Mouse (Mus musculus) stomach, embryonic 16.5 days (tissue): Measurements from ENCODE around the gene Fbxl2. TPM values are rescaled to one million over a fixed set of nuclear protein-coding genes. Genes with fewer than 3 reads are reported as not detected.

Experiments
- ATAC-seq: fragments of 200-750 bp; cut with Nextera tagmentation; 2 replicates; pipeline ENCODE4 v1.8.0; 2017; ENCODE audit warnings: moderate number of reproducible peaks, moderate TSS enrichment; ENCODE audit not compliant: insufficient read depth, low FRiP score
- H3K27ac ChIP-seq: fragments of 300-500 bp; sonication (generic); 2 replicates; pipeline ENCODE4 v1.5.1; 2014; ENCODE audit warnings: low read length
- H3K27me3 ChIP-seq: fragments of 300-500 bp; sonication (generic); 2 replicates; pipeline ENCODE4 v1.6.1; 2014; ENCODE audit warnings: low read length, control low read depth, mixed read lengths; ENCODE audit not compliant: control insufficient read depth, insufficient read depth
- H3K36me3 ChIP-seq: fragments of 300-500 bp; sonication (generic); 2 replicates; pipeline ENCODE4 v1.6.1; 2014; ENCODE audit warnings: low read length; ENCODE audit not compliant: control insufficient read depth, insufficient read depth
- H3K4me1 ChIP-seq: fragments of 300-500 bp; sonication (generic); 2 replicates; pipeline ENCODE4 v1.6.1; 2014; ENCODE audit warnings: low read length, control low read depth, mixed read lengths; ENCODE audit not compliant: control insufficient read depth, insufficient read depth
- H3K4me2 ChIP-seq: fragments of 300-500 bp; sonication (generic); 2 replicates; pipeline ENCODE4 v1.6.1; 2014; ENCODE audit warnings: low read depth, low read length, mixed read lengths
- H3K4me3 ChIP-seq: fragments of 300-500 bp; sonication (generic); replicated peaks from 2 replicates; pipeline ENCODE4 v1.5.1; 2014; ENCODE audit warnings: mild to moderate bottlenecking, low read length
- H3K9ac ChIP-seq: fragments of 300-500 bp; sonication (generic); 2 replicates; pipeline ENCODE4 v1.6.1; 2014; ENCODE audit warnings: low read length
- H3K9me3 ChIP-seq: fragments of 300-500 bp; sonication (generic); replicated peaks from 2 replicates; pipeline ENCODE4 v1.6.1; 2016; ENCODE audit warnings: low read length, control low read depth; ENCODE audit not compliant: control insufficient read depth
- WGBS: fragments of 180-500 bp; shearing (Covaris S2); extraction: QIAGEN DNeasy Blood & Tissue Kit; methylation state at CpG from one replicate; pipeline ENCODE4 v1.1.7; 2014; 5-methylcytosine and 5-hydroxymethylcytosine counted together
- polyA plus RNA-seq: library from polyadenylated mRNA; unstranded; fragments of >200 nt; fragmentation: Nextera tagmentation; extraction: Ambion mirVana; gene quantifications from 2 replicates; pipeline ENCODE4 v1.2.1, GENCODE M21; 2015

Gene Fbxl2
- polyA plus RNA-seq, 1 experiment from 2014 or later, result 2.2 TPM

GRCm38 (mm10) chr9:113981099-113981880 lies 64.7 kb downstream of the Fbxl2 start:
- 68% methylated on average over 16 of the region's 16 CpGs for WGBS
- ATAC-seq, result no peak
- no peaks in the 10 kb centered on the region for H3K27me3 ChIP-seq
- H3K36me3 ChIP-seq, result peaks cover 6% of the 10 kb centered on the region; the same call in 1 of the 2 replicates
- H3K4me2 ChIP-seq, result no peak overlapping the region
- no peak overlapping the region for H3K27ac ChIP-seq
- H3K4me1 ChIP-seq, result no peaks in the 10 kb centered on the region
- no peak overlapping the region for H3K4me3 ChIP-seq
- no peak overlapping the region for H3K9ac ChIP-seq
- no peaks in the 10 kb centered on the region for H3K9me3 ChIP-seq

GRCm38 (mm10) chr9:113979356-113979755 lies 66.6 kb downstream of the Fbxl2 start:
- no peak overlapping the region for H3K4me3 ChIP-seq
- H3K27me3 ChIP-seq, result no peaks in the 10 kb centered on the region
- no peaks in the 10 kb centered on the region for H3K9me3 ChIP-seq
- WGBS, result 91% methylated on average over 13 of the region's 13 CpGs
- no peak overlapping the region for H3K27ac ChIP-seq
- peaks cover 12% of the 10 kb centered on the region; the same call in 1 of the 2 replicates for H3K36me3 ChIP-seq
- H3K9ac ChIP-seq, result no peak overlapping the region
- H3K4me2 ChIP-seq, result no peak overlapping the region
- no peak for ATAC-seq
- H3K4me1 ChIP-seq, result no peaks in the 10 kb centered on the region

- Histone ChIP-seq H3K27me3 (no peaks in the 10 kb centered on the region), H3K4me1 (no peaks in the 10 kb centered on the region), H3K4me3 (no peak overlapping the region), H3K27ac (no peak overlapping the region), H3K9ac (no peak overlapping the region), H3K9me3 (no peaks in the 10 kb centered on the region), H3K36me3 (peaks cover 12% of the 10 kb centered on the region; the same call in 1 of the 2 replicates), H3K4me2 (no peak overlapping the region)
- 73% methylated on average over 7 of the region's 7 CpGs for WGBS
- no peak for ATAC-seq
These were observed 67.3 kb downstream of the Fbxl2 start for GRCm38 (mm10) chr9:113978656-113979055.

- Histone ChIP-seq H3K27me3 (no peaks in the 10 kb centered on the region), H3K36me3 (peaks cover 14% of the 10 kb centered on the region), H3K9me3 (no peaks in the 10 kb centered on the region), H3K9ac (no peak overlapping the region), H3K4me3 (no peak overlapping the region), H3K4me1 (no peaks in the 10 kb centered on the region), H3K27ac (no peak overlapping the region), H3K4me2 (no peak overlapping the region)
- WGBS, result 84% methylated on average over 11 of the region's 11 CpGs
- no peak for ATAC-seq
These were observed 68.7 kb downstream of the Fbxl2 start for GRCm38 (mm10) chr9:113977225-113977840.

DNA sequence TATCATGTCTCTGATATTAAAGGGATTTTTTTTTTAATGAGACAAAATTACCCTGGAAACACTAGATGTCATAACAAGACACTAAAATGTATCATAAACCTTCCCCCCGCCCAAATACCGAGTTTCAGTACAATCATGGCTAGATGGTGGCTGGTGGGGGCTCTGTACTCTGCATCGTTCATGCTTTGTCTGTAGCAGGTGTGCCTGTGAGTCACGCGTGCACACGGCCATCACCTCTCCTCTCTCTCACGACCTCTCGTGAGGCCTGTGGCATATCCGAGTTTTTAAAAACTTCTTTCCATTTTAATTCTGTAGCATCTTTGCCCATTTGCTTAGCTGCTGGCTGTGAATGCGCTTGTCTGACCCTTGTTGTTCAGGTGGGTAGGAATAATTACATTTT lies 69.7 kb downstream of the Fbxl2 start:
- Histone ChIP-seq H3K9me3 (no peaks in the 10 kb centered on the region), H3K4me2 (no peak overlapping the region), H3K27me3 (no peaks in the 10 kb centered on the region), H3K9ac (no peak overlapping the region), H3K36me3 (peaks cover 14% of the 10 kb centered on the region), H3K4me3 (no peak overlapping the region), H3K27ac (no peak overlapping the region), H3K4me1 (no peaks in the 10 kb centered on the region)
- 90% methylated on average over 10 of the region's 10 CpGs for WGBS
- no peak for ATAC-seq

- Histone ChIP-seq H3K27me3 (no peaks in the 10 kb centered on the region), H3K9me3 (no peaks in the 10 kb centered on the region), H3K9ac (no peak overlapping the region), H3K4me2 (no peak overlapping the region), H3K36me3 (peaks cover 15% of the 10 kb centered on the region), H3K4me1 (no peaks in the 10 kb centered on the region), H3K27ac (no peak overlapping the region), H3K4me3 (no peak overlapping the region)
- no peak for ATAC-seq
- WGBS, result 86% methylated on average over 7 of the region's 7 CpGs
These were observed 70.5 kb downstream of the Fbxl2 start for GRCm38 (mm10) chr9:113975442-113975841.

DNA sequence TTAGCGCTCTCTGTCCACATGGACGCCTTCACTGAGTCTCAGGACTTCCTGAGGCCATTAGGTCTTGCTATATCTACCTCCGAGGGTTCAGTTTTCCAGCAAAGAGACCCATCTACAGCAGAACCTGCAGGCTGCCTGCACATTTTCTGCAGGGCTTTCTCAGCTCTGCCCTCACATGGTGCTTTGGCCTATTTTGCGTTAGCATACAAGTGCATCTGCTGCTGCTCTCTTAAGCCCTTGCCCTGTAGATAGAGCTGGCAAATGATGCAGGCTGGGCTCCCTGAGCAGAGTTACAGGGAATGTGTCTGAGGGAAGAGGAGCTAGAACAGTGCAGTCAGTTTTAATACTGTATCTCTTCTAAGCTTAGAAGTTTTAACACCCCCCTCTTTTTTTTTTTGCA lies 71.0 kb downstream of the Fbxl2 start:
- H3K27me3 ChIP-seq, result no peaks in the 10 kb centered on the region
- H3K4me2 ChIP-seq, result no peak overlapping the region
- no peak for ATAC-seq
- H3K9me3 ChIP-seq, result no peaks in the 10 kb centered on the region
- no peak overlapping the region for H3K4me3 ChIP-seq
- no peak overlapping the region for H3K9ac ChIP-seq
- WGBS, result 88% methylated on average over 4 of the region's 4 CpGs
- H3K4me1 ChIP-seq, result no peaks in the 10 kb centered on the region
- peaks cover 20% of the 10 kb centered on the region for H3K36me3 ChIP-seq
- H3K27ac ChIP-seq, result no peak overlapping the region

DNA sequence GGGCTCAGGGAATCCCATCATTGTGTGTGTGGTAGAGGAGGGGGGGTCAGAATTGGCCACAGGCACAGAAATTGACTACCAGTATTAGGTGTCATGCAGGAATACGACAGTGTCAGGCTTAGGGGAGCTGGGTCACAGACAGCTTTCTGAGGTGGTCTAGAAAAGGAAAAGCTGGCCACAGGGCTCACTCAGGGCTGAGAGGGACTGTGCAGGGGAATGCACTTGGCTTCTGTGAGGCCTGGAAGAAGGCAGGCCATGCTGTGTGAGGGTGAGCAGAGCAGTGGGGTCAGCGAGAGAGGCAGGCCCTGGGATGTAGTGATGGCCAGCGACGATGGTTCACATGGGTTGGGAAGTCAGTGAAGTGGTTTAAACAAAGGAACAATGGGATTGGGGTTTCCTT lies 72.1 kb downstream of the Fbxl2 start:
- no peak overlapping the region for H3K4me2 ChIP-seq
- WGBS, result 93% methylated on average over 4 of the region's 4 CpGs
- no peak overlapping the region for H3K9ac ChIP-seq
- no peaks in the 10 kb centered on the region for H3K9me3 ChIP-seq
- H3K27ac ChIP-seq, result no peak overlapping the region
- H3K4me3 ChIP-seq, result no peak overlapping the region
- no peaks in the 10 kb centered on the region for H3K27me3 ChIP-seq
- peaks cover 22% of the 10 kb centered on the region for H3K36me3 ChIP-seq
- no peak for ATAC-seq
- H3K4me1 ChIP-seq, result no peaks in the 10 kb centered on the region

DNA sequence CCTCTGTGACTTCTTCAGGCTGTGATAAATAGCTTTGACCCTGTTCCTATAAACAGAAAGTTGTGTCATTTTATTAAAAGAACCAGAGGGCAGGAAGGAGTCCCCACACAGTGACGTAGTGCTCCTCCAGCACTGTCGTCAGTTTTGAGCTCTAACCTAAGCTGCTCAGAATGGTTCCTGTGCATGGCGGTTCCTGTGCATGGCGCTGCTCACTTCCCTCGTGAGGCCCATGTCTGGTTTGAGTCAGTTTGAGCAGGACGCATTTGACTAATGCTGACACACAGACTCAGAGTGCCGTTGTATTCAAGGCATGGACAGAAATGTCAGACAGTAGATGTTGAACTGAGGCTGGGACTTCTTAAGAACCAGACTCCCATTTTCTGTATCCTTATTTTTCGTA lies 74.4 kb downstream of the Fbxl2 start:
- Histone ChIP-seq H3K4me2 (no peak overlapping the region), H3K36me3 (peaks cover 28% of the 10 kb centered on the region), H3K4me3 (no peak overlapping the region), H3K4me1 (no peaks in the 10 kb centered on the region), H3K9me3 (no peaks in the 10 kb centered on the region), H3K9ac (no peak overlapping the region), H3K27ac (no peak overlapping the region), H3K27me3 (no peaks in the 10 kb centered on the region)
- ATAC-seq, result no peak
- WGBS, result 70% methylated on average over 8 of the region's 8 CpGs
